Mouse (Mus musculus) lung, postnatal 4 days (tissue): Measurements from ENCODE around the gene Zfp955a.
"Not testable (repeated sequence)": the region's sequence is repeated elsewhere in the genome, so short reads cannot be mapped to it uniquely, and the experiment has no call there.

Experiments used
- DNase-seq, 2 experiments: peaks; one replicate each; pipeline ENCODE4 v3.0.0; 2021

Gene Zfp955a

GRCm38 (mm10) chr17:33254530-33255318, at the start of gene Zfp955a:
TSS of gene Zfp955a (minus strand) at chr17:33255145.
- not testable (repeated sequence) for DNase-seq

- not testable (repeated sequence) for DNase-seq
These were observed 34.9 kb upstream of the Zfp955a start for GRCm38 (mm10) chr17:33289876-33290149.

GRCm38 (mm10) chr17:33289039-33289875, 34.3 kb upstream of the Zfp955a start, which contains the start of gene Zfp955b:
TSS of gene Zfp955b (plus strand) at chr17:33289544.
- not testable (repeated sequence) for DNase-seq

- no peak for DNase-seq
These were observed 14.0 kb upstream of the Zfp955a start for GRCm38 (mm10) chr17:33268907-33269306.

- no peak for DNase-seq
These were observed 9.4 kb upstream of the Zfp955a start, which contains the start of gene Olfr63 for GRCm38 (mm10) chr17:33264376-33264775. TSS of gene Olfr63 (plus strand) at chr17:33264676.

GRCm38 (mm10) chr17:33255319-33255657, 343 bp upstream of the Zfp955a start:
- not testable (repeated sequence) for DNase-seq

- not testable (repeated sequence) for DNase-seq
These were observed 18.3 kb downstream of the Zfp955a start for GRCm38 (mm10) chr17:33236646-33237045.

GRCm38 (mm10) chr17:33221590-33221989, 33.4 kb downstream of the Zfp955a start, which contains the start of gene Olfr1564:
TSS of gene Olfr1564 (minus strand) at chr17:33221690.
- DNase-seq = no peak

GRCm38 (mm10) chr17:33191002-33191401, 63.9 kb downstream of the Zfp955a start, which contains the start of gene Olfr239:
TSS of gene Olfr239 (plus strand) at chr17:33191302.
- DNase-seq = not testable (repeated sequence)
